In genomic region chr11:64468737-64469136, GRCm38 (mm10) we compare ENCODE assay signal across 17 mouse cellular contexts. TPM values are rescaled to one million over a fixed set of nuclear protein-coding genes. Genes with fewer than 3 reads are reported as not detected.
DNase-seq lines count a peak whose midpoint lies in the region; ATAC-seq lines count a peak whose summit lies in the region.
"Had no signal": no experiment of that assay in that cellular context is flagged by ENCODE, and none has a peak within 500 bp of the region (broad histone marks: within the 10 kb centered on the region; RNA-seq: fewer than 3 reads in every experiment).

No protein-coding gene starts in this region.

- no peak overlapping the region for H3K9ac ChIP-seq in kidney, embryonic 16.5 days (replicated peaks; ENCODE audit: low read length)
- H3K9ac ChIP-seq: hindbrain, embryonic 12.5 days; liver, embryonic 12.5 days had no signal

- WGBS in kidney, embryonic 16.5 days = 26% methylated on average over 4 of the region's 4 CpGs

- no peaks in the 10 kb centered on the region for H3K4me1 ChIP-seq in kidney, embryonic 16.5 days (ENCODE audit: insufficient read depth, low read length)
- H3K4me1 ChIP-seq: hindbrain, embryonic 12.5 days; liver, embryonic 12.5 days had no signal

- DNase-seq in cerebellum, postnatal 14 days = peak; percentile 29 to 33
- DNase-seq in cerebellum, adult 8-10 months = no peak
- no peak for DNase-seq in kidney, postnatal 10 days
- peak; percentile 45 for DNase-seq in adrenal gland, adult 8-10 months
- DNase-seq in lung, postnatal 25 days (ENCODE audit: low spot score) = peak; percentile 0
- no peak for DNase-seq in right cerebral cortex, postnatal 25 days
- DNase-seq in spleen, postnatal 4 days (ENCODE audit: low spot score in 2 of 2) = no peak
- DNase-seq: thymus, adult 18-20 months had no signal

- no peaks in the 10 kb centered on the region for H3K27me3 ChIP-seq in kidney, embryonic 16.5 days (ENCODE audit: insufficient read depth, low read length)
- H3K27me3 ChIP-seq: hindbrain, embryonic 12.5 days; liver, embryonic 12.5 days had no signal

- H3K9me3 ChIP-seq in kidney, embryonic 16.5 days (ENCODE audit: low read length) = no peaks in the 10 kb centered on the region
- H3K9me3 ChIP-seq: hindbrain, embryonic 12.5 days; liver, embryonic 12.5 days had no signal

- no peak overlapping the region for H3K4me2 ChIP-seq in kidney, embryonic 16.5 days (replicated peaks; ENCODE audit: low read depth, low read length)
- H3K4me2 ChIP-seq: hindbrain, embryonic 12.5 days; liver, embryonic 12.5 days had no signal

- ATAC-seq in kidney, embryonic 16.5 days (ENCODE audit: low FRiP score, low TSS enrichment) = 0 out of 2 replicates have a peak, but pooled peaks have one; percentile 27
- ATAC-seq: forebrain, embryonic 16.5 days; intestine, embryonic 16.5 days; liver, embryonic 12.5 days had no signal

- H3K4me3 ChIP-seq in kidney, embryonic 16.5 days (ENCODE audit: low read length) = no peak overlapping the region
- H3K4me3 ChIP-seq: hindbrain, embryonic 12.5 days; liver, embryonic 12.5 days had no signal

- no peaks in the 10 kb centered on the region for H3K36me3 ChIP-seq in kidney, embryonic 16.5 days (ENCODE audit: insufficient read depth, low read length)
- H3K36me3 ChIP-seq: hindbrain, embryonic 12.5 days; liver, embryonic 12.5 days had no signal

- H3K27ac ChIP-seq in kidney, embryonic 16.5 days (ENCODE audit: low read length) = no peak overlapping the region
- H3K27ac ChIP-seq: hindbrain, embryonic 12.5 days; liver, embryonic 12.5 days had no signal

RNA-seq across cellular contexts. Expression of gene F930015N05Rik, which starts 32.3 kb away (rescaled TPM):
- 0.22 and 0.25 TPM in 2 replicates for polyA plus RNA-seq in kidney, embryonic 16.5 days (2015; fragmentation: Nextera tagmentation; extraction: Ambion mirVana)
- total RNA-seq in adrenal gland, adult 8-10 months (2022) = not detected
- total RNA-seq: common myeloid progenitor, adult 5-6 weeks; ES-E14; granulocyte monocyte progenitor cell, adult 5-6 weeks; megakaryocyte, adult 5-6 weeks had no signal

RNA-seq across cellular contexts. Expression of gene Hs3st3a1, which starts 33.6 kb away (rescaled TPM):
- polyA plus RNA-seq in kidney, embryonic 16.5 days (2015; fragmentation: Nextera tagmentation; extraction: Ambion mirVana) = 1.6 and 1.9 TPM in 2 replicates
- under 1 TPM; 0.24 to 0.32 (median 0.25) TPM for total RNA-seq in adrenal gland, adult 8-10 months (2022)
- total RNA-seq: common myeloid progenitor, adult 5-6 weeks; granulocyte monocyte progenitor cell, adult 5-6 weeks; megakaryocyte, adult 5-6 weeks had no signal

Comparison
In these comparisons a context has a peak if more than half of its experiments do, and no peak if none do; other contexts are left out.
1. DNase-seq: peak in cerebellum, postnatal 14 days (2 of 2), adrenal gland, adult 8-10 months (single experiment) and lung, postnatal 25 days (single experiment); none in cerebellum, adult 8-10 months (single experiment), kidney, postnatal 10 days (single experiment), right cerebral cortex, postnatal 25 days (single experiment) and spleen, postnatal 4 days (0 of 2).